Comparison of ENCODE assay signal across 17 mouse cellular contexts in genomic region chr15:84612961-84613360, GRCm38 (mm10). TPM values are rescaled to one million over a fixed set of nuclear protein-coding genes. Genes with fewer than 3 reads are reported as not detected.
DNase-seq lines count a peak whose midpoint lies in the region; ATAC-seq lines count a peak whose summit lies in the region.
"Had no signal": no experiment of that assay in that cellular context is flagged by ENCODE, and none has a peak within 500 bp of the region (broad histone marks: within the 10 kb centered on the region; RNA-seq: fewer than 3 reads in every experiment).

No protein-coding gene starts in this region.

- H3K4me3 ChIP-seq in forebrain, embryonic 13.5 days: no peak overlapping the region
- no peak overlapping the region for H3K4me3 ChIP-seq in forebrain, embryonic 16.5 days (replicated peaks; ENCODE audit: low read length)
- H3K4me3 ChIP-seq in hindbrain, embryonic 16.5 days (ENCODE audit: low read length): no peak overlapping the region
- H3K4me3 ChIP-seq in neural tube, embryonic 14.5 days (ENCODE audit: low read depth, low read length): no peak overlapping the region
- H3K4me3 ChIP-seq: forebrain, embryonic 15.5 days; lung, embryonic 15.5 days; midbrain, embryonic 12.5 days had no signal

- peaks cover 24% of the 10 kb centered on the region; the same call in 1 of the 2 replicates for H3K27me3 ChIP-seq in forebrain, embryonic 13.5 days
- no peaks in the 10 kb centered on the region for H3K27me3 ChIP-seq in forebrain, embryonic 16.5 days (replicated peaks; ENCODE audit: control insufficient read depth, insufficient read depth, low read length)
- 0 out of 2 replicates have a peak, but pooled peaks cover 6% of the 10 kb centered on the region for H3K27me3 ChIP-seq in hindbrain, embryonic 16.5 days (replicated peaks; ENCODE audit: control insufficient read depth, insufficient read depth, low read length)
- 0 out of 2 replicates have a peak, but pooled peaks cover 4% of the 10 kb centered on the region for H3K27me3 ChIP-seq in neural tube, embryonic 14.5 days (ENCODE audit: control insufficient read depth, insufficient read depth, low read length)
- H3K27me3 ChIP-seq: lung, embryonic 15.5 days had no signal

- DNase-seq in NIH3T3 (ENCODE audit: low read depth): peak; percentile 25
- DNase-seq in right cerebral cortex, postnatal 25 days: no peak
- no peak for DNase-seq in right cerebral cortex, postnatal 14 days
- DNase-seq: cerebellum, adult 9-10 months; layer of hippocampus, postnatal 36 days; lung, postnatal 4 days; thymus, postnatal 25 days had no signal

- 13% methylated on average over 2 of the region's 2 CpGs for WGBS in forebrain, embryonic 13.5 days
- WGBS in forebrain, embryonic 16.5 days: 20% methylated on average over 2 of the region's 2 CpGs
- WGBS in hindbrain, embryonic 16.5 days: 25% methylated on average over 2 of the region's 2 CpGs
- WGBS in neural tube, embryonic 14.5 days: 7% methylated on average over 2 of the region's 2 CpGs

- peaks cover 38% of the 10 kb centered on the region for H3K4me1 ChIP-seq in forebrain, embryonic 13.5 days
- H3K4me1 ChIP-seq in forebrain, embryonic 16.5 days (replicated peaks; ENCODE audit: control insufficient read depth, insufficient read depth, low read length): peaks cover 20% of the 10 kb centered on the region
- peaks cover 18% of the 10 kb centered on the region for H3K4me1 ChIP-seq in hindbrain, embryonic 16.5 days (ENCODE audit: control insufficient read depth, insufficient read depth, low read depth, low read length)
- peaks cover 11% of the 10 kb centered on the region; the same call in 1 of the 2 replicates for H3K4me1 ChIP-seq in neural tube, embryonic 14.5 days (ENCODE audit: control insufficient read depth, insufficient read depth, low read length)

- H3K27ac ChIP-seq in forebrain, embryonic 13.5 days: peak overlapping the region; percentile 8; the same call in 1 of the 2 replicates
- no peak overlapping the region for H3K27ac ChIP-seq in forebrain, embryonic 16.5 days (ENCODE audit: low read length)
- H3K27ac ChIP-seq in hindbrain, embryonic 16.5 days (ENCODE audit: low read depth, low read length): no peak overlapping the region
- no peak overlapping the region for H3K27ac ChIP-seq in neural tube, embryonic 14.5 days (ENCODE audit: low read depth, low read length)
- H3K27ac ChIP-seq: forebrain, embryonic 15.5 days; liver, embryonic 14.5 days; lung, embryonic 15.5 days; midbrain, embryonic 12.5 days had no signal

- H3K9me3 ChIP-seq in forebrain, embryonic 13.5 days (replicated peaks): no peaks in the 10 kb centered on the region
- H3K9me3 ChIP-seq in forebrain, embryonic 16.5 days (ENCODE audit: control insufficient read depth, low read length): no peaks in the 10 kb centered on the region
- H3K9me3 ChIP-seq in hindbrain, embryonic 16.5 days (ENCODE audit: control insufficient read depth, low read length): no peaks in the 10 kb centered on the region
- no peaks in the 10 kb centered on the region for H3K9me3 ChIP-seq in neural tube, embryonic 14.5 days (ENCODE audit: control insufficient read depth, low read length)
- H3K9me3 ChIP-seq: forebrain, embryonic 15.5 days; lung, embryonic 15.5 days; midbrain, embryonic 12.5 days had no signal

- H3K36me3 ChIP-seq in forebrain, embryonic 13.5 days (ENCODE audit: poor library complexity, severe bottlenecking): no peaks in the 10 kb centered on the region
- H3K36me3 ChIP-seq in forebrain, embryonic 16.5 days (ENCODE audit: control insufficient read depth, insufficient read depth): no peaks in the 10 kb centered on the region
- H3K36me3 ChIP-seq in hindbrain, embryonic 16.5 days (ENCODE audit: control insufficient read depth, insufficient read depth, low read length): no peaks in the 10 kb centered on the region
- no peaks in the 10 kb centered on the region for H3K36me3 ChIP-seq in neural tube, embryonic 14.5 days (ENCODE audit: control insufficient read depth, insufficient read depth, low read length)
- H3K36me3 ChIP-seq: forebrain, embryonic 15.5 days; lung, embryonic 15.5 days; midbrain, embryonic 12.5 days had no signal

- H3K9ac ChIP-seq in forebrain, embryonic 13.5 days: no peak overlapping the region
- H3K9ac ChIP-seq in forebrain, embryonic 16.5 days (replicated peaks; ENCODE audit: low read depth, low read length): no peak overlapping the region
- peak overlapping the region; percentile 22 for H3K9ac ChIP-seq in hindbrain, embryonic 16.5 days (ENCODE audit: low read depth, low read length)
- no peak overlapping the region for H3K9ac ChIP-seq in neural tube, embryonic 14.5 days (replicated peaks; ENCODE audit: low read depth, low read length)
- H3K9ac ChIP-seq: forebrain, embryonic 15.5 days; liver, embryonic 14.5 days; lung, embryonic 15.5 days; midbrain, embryonic 12.5 days had no signal

- H3K4me2 ChIP-seq in forebrain, embryonic 13.5 days: no peak overlapping the region
- no peak overlapping the region for H3K4me2 ChIP-seq in forebrain, embryonic 16.5 days (ENCODE audit: low read length)
- H3K4me2 ChIP-seq in hindbrain, embryonic 16.5 days (ENCODE audit: low read length): no peak overlapping the region
- H3K4me2 ChIP-seq in neural tube, embryonic 14.5 days (ENCODE audit: low read depth, low read length): no peak overlapping the region
- H3K4me2 ChIP-seq: forebrain, embryonic 15.5 days; lung, embryonic 15.5 days; midbrain, embryonic 12.5 days had no signal

- no peak for ATAC-seq in forebrain, embryonic 13.5 days
- ATAC-seq in forebrain, embryonic 16.5 days: no peak
- no peak for ATAC-seq in hindbrain, embryonic 16.5 days
- ATAC-seq in neural tube, embryonic 14.5 days (ENCODE audit: low read depth): peak; percentile 55; the same call in 1 of the 2 replicates
- ATAC-seq: CD4-positive, CD25-positive, alpha-beta regulatory T cell, adult 4 months; intestine, postnatal 0 days had no signal

RNA-seq across cellular contexts. Expression of gene Rtl6, which starts 55.3 kb away (rescaled TPM):
- 43.5 and 50.2 TPM in 2 replicates for polyA plus RNA-seq in forebrain, embryonic 13.5 days (2015; fragmentation: Nextera tagmentation; extraction: Ambion mirVana)
- polyA plus RNA-seq in forebrain, embryonic 16.5 days (2015; fragmentation: Nextera tagmentation; extraction: Ambion mirVana): 72.1 and 74.8 TPM in 2 replicates
- 54.8 and 66.4 TPM in 2 replicates for polyA plus RNA-seq in hindbrain, embryonic 16.5 days (2015; fragmentation: Nextera tagmentation; extraction: Ambion mirVana)
- 27.6 and 41.1 TPM in 2 replicates for polyA plus RNA-seq in neural tube, embryonic 14.5 days (2014; fragmentation: Nextera tagmentation; extraction: Ambion mirVana)

RNA-seq across cellular contexts. Expression of gene Prr5, which starts 56.5 kb away (rescaled TPM):
- 7.0 and 8.0 TPM in 2 replicates for polyA plus RNA-seq in forebrain, embryonic 13.5 days (2015; fragmentation: Nextera tagmentation; extraction: Ambion mirVana)
- 11.1 and 16.4 TPM in 2 replicates for polyA plus RNA-seq in forebrain, embryonic 16.5 days (2015; fragmentation: Nextera tagmentation; extraction: Ambion mirVana)
- 30.5 and 33.2 TPM in 2 replicates for polyA plus RNA-seq in hindbrain, embryonic 16.5 days (2015; fragmentation: Nextera tagmentation; extraction: Ambion mirVana)
- 23.6 and 27.9 TPM in 2 replicates for polyA plus RNA-seq in neural tube, embryonic 14.5 days (2014; fragmentation: Nextera tagmentation; extraction: Ambion mirVana)
